23 mouse cellular contexts compared by ENCODE assay signal in genomic region chr6:148117696-148118095, GRCm38 (mm10).
"Had no signal": no experiment of that assay in that cellular context is flagged by ENCODE, and none has a peak within 500 bp of the region (broad histone marks: within the 10 kb centered on the region; RNA-seq: fewer than 3 reads in every experiment).

No protein-coding gene starts in this region.

- H3K4me3 ChIP-seq: lung, embryonic 15.5 days; midbrain, embryonic 10.5 days; midbrain, embryonic 12.5 days; myocyte; neural tube, embryonic 13.5 days; neural tube, embryonic 15.5 days had no signal

- H3K27me3 ChIP-seq: lung, embryonic 15.5 days; midbrain, embryonic 12.5 days; neural tube, embryonic 13.5 days; neural tube, embryonic 15.5 days had no signal

- H3K36me3 ChIP-seq: lung, embryonic 15.5 days; midbrain, embryonic 10.5 days; midbrain, embryonic 12.5 days; neural tube, embryonic 13.5 days; neural tube, embryonic 15.5 days had no signal

- H3K27ac ChIP-seq: macrophage; midbrain, embryonic 10.5 days; midbrain, embryonic 12.5 days; neural tube, embryonic 13.5 days; neural tube, embryonic 15.5 days had no signal

- DNase-seq: liver, postnatal 0 days; lung, adult 2 months; lung, postnatal 14 days; lung, postnatal 36 days; midbrain, embryonic 14.5 days; retina, postnatal 1 day; right cerebral cortex, adult 18-20 months; right cerebral cortex, postnatal 25 days; right cerebral cortex, postnatal 4 days; spleen, adult 18-20 months; thymus, adult 18-20 months; thymus, postnatal 14 days; thymus, postnatal 36 days had no signal

- ATAC-seq: liver, postnatal 0 days; lung, postnatal 0 days; midbrain, embryonic 16.5 days had no signal

- H3K4me1 ChIP-seq: midbrain, embryonic 10.5 days; midbrain, embryonic 12.5 days; neural tube, embryonic 13.5 days had no signal

- H3K9me3 ChIP-seq: lung, embryonic 15.5 days; megakaryocyte, embryonic 14.5 days; midbrain, embryonic 10.5 days; midbrain, embryonic 12.5 days; neural tube, embryonic 13.5 days; neural tube, embryonic 15.5 days had no signal

- H3K9ac ChIP-seq: liver, postnatal 0 days; lung, embryonic 15.5 days; midbrain, embryonic 12.5 days; neural tube, embryonic 13.5 days; neural tube, embryonic 15.5 days had no signal

- H3K4me2 ChIP-seq: lung, embryonic 15.5 days; midbrain, embryonic 12.5 days; neural tube, embryonic 13.5 days; neural tube, embryonic 15.5 days had no signal
